Mouse (Mus musculus) heart, embryonic 10.5 days (tissue): ENCODE results near the gene Ppp1r9b. TPM values are rescaled to one million over a fixed set of nuclear protein-coding genes. Genes with fewer than 3 reads are reported as not detected.

Experiments used
- DNase-seq: peaks from one replicate; pipeline ENCODE4 v3.0.0-alpha.2; 2017; ENCODE audit warnings: low spot score
- H3K27ac ChIP-seq: fragments of 300-500 bp; sonication (generic); 2 replicates; pipeline ENCODE4 v1.5.1; 2016; ENCODE audit warnings: mild to moderate bottlenecking
- H3K27me3 ChIP-seq: fragments of 300-500 bp; sonication (generic); 2 replicates; pipeline ENCODE4 v1.6.1; 2016; ENCODE audit warnings: mild to moderate bottlenecking; ENCODE audit not compliant: poor library complexity, insufficient read depth, severe bottlenecking
- H3K36me3 ChIP-seq: fragments of 300-500 bp; sonication (generic); 2 replicates; pipeline ENCODE4 v1.6.1; 2016; ENCODE audit warnings: mild to moderate bottlenecking, moderate library complexity
- H3K4me1 ChIP-seq: fragments of 300-500 bp; sonication (generic); 2 replicates; pipeline ENCODE4 v1.6.1; 2016; ENCODE audit warnings: mild to moderate bottlenecking
- H3K4me3 ChIP-seq: fragments of 300-500 bp; sonication (generic); 2 replicates; pipeline ENCODE4 v1.5.1; 2016; ENCODE audit warnings: mild to moderate bottlenecking, moderate library complexity
- H3K9me3 ChIP-seq: fragments of 300-500 bp; sonication (generic); 2 replicates; pipeline ENCODE4 v1.6.1; 2016; ENCODE audit warnings: mild to moderate bottlenecking, moderate library complexity
- WGBS: fragments of 180-500 bp; shearing (Covaris S2); methylation state at CpG from one replicate; pipeline ENCODE4 v1.1.7; 2016; 5-methylcytosine and 5-hydroxymethylcytosine counted together
- polyA plus RNA-seq: library from polyadenylated mRNA; unstranded; fragments of >200 nt; fragmentation: Nextera tagmentation; extraction: Ambion mirVana; gene quantifications from 2 replicates; pipeline ENCODE4 v1.2.1, GENCODE M21; 2016

The Ppp1r9b gene
- 8.5 and 12.5 TPM in 2 replicates for polyA plus RNA-seq

GRCm38 (mm10) chr11:94990749-94991577 lies at the start of gene Ppp1r9b:
TSS of gene Ppp1r9b (plus strand) at chr11:94991035.
- peak; percentile 96 for DNase-seq
- Histone ChIP-seq H3K4me1 (peaks cover 90% of the 10 kb centered on the region), H3K9me3 (no peaks in the 10 kb centered on the region), H3K36me3 (peaks cover 14% of the 10 kb centered on the region), H3K27me3 (no peaks in the 10 kb centered on the region), H3K4me3 (peak within 1 kb of the TSS; percentile 94), H3K27ac (peak within 1 kb of the TSS; percentile 96)
- WGBS = under 1% methylated on average over 67 of the region's 69 CpGs

DNA sequence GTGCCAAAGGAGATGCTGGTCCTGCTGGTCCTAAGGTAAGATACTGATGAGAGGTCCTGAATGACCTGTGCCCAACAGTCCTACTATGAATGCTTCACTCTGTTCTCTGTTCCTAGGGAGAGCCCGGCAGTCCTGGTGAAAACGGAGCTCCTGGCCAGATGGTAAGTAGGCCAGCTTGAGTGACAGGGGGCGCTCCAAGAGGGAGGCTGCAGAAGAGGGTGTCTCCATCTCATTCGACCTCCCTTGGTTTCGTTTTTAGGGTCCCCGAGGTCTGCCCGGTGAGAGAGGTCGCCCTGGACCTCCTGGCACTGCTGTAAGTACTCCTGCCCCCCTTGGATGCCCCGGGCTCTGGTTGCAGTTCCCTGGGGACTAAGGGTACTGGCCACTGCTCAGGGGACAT lies 49.7 kb upstream of the Ppp1r9b start:
- Histone ChIP-seq H3K4me3 (no peak overlapping the region), H3K27me3 (peaks cover 92% of the 10 kb centered on the region), H3K4me1 (peaks cover 21% of the 10 kb centered on the region), H3K9me3 (no peaks in the 10 kb centered on the region), H3K36me3 (peaks cover 26% of the 10 kb centered on the region), H3K27ac (no peak overlapping the region)
- no peak for DNase-seq
- WGBS = 32% methylated on average over 9 of the region's 9 CpGs

- peaks cover 92% of the 10 kb centered on the region for H3K27me3 ChIP-seq
- DNase-seq = no peak
- peaks cover 30% of the 10 kb centered on the region for H3K36me3 ChIP-seq
- no peak overlapping the region for H3K4me3 ChIP-seq
- no peak overlapping the region for H3K27ac ChIP-seq
- no peaks in the 10 kb centered on the region for H3K9me3 ChIP-seq
- H3K4me1 ChIP-seq = peaks cover 14% of the 10 kb centered on the region
- 75% methylated on average over 8 of the region's 8 CpGs for WGBS
These were observed 49.1 kb upstream of the Ppp1r9b start for GRCm38 (mm10) chr11:94941776-94942175.

GRCm38 (mm10) chr11:94942282-94943023 lies 48.4 kb upstream of the Ppp1r9b start:
- no peak overlapping the region for H3K4me3 ChIP-seq
- peaks cover 99% of the 10 kb centered on the region for H3K27me3 ChIP-seq
- H3K27ac ChIP-seq = no peak overlapping the region
- H3K36me3 ChIP-seq = peaks cover 36% of the 10 kb centered on the region
- no peaks in the 10 kb centered on the region for H3K9me3 ChIP-seq
- DNase-seq = no peak
- H3K4me1 ChIP-seq = peaks cover 10% of the 10 kb centered on the region
- WGBS = 46% methylated on average over 13 of the region's 13 CpGs

DNA sequence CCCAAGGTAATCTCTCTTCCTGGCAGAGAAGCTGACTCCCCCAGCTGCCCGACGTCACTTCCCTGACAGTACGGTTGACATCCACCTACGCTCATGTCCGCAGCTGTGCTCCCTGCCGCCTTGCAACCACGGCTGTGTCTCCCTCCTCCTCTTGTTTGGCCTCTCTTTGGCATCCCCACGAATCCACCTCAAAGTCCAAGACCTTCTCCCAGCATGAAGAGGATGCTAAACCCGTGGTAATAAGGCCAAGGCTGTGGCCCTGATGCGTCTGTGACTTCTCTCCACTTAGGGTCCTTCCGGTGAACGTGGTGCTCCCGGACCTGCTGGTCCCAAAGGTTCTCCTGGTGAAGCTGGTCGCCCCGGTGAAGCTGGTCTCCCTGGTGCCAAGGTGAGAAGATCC lies 47.8 kb upstream of the Ppp1r9b start:
- Histone ChIP-seq H3K36me3 (peaks cover 42% of the 10 kb centered on the region), H3K4me3 (no peak overlapping the region), H3K27me3 (peaks cover 99% of the 10 kb centered on the region), H3K4me1 (peaks cover 4% of the 10 kb centered on the region; the same call in 1 of the 2 replicates), H3K9me3 (no peaks in the 10 kb centered on the region), H3K27ac (no peak overlapping the region)
- no peak for DNase-seq
- WGBS = 73% methylated on average over 15 of the region's 15 CpGs

DNA sequence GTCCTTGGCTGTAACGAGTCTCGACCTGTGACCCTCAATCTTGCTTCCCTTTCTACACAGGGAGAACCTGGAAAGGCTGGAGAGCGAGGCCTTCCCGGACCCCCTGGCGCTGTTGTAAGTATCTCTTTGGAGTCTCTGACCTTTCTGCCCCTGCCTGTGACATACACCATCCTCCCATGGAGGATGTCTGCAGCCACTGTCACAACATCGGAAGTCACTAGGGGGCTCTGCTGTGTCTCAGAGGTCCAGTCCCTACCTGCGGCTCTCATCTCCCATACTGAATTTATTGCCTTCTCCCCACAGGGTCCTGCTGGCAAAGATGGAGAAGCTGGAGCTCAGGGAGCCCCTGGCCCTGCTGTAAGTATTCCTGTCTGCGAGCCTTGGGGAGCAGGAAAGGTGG lies 46.5 kb upstream of the Ppp1r9b start:
- 25% methylated on average over 8 of the region's 8 CpGs for WGBS
- H3K27me3 ChIP-seq = peaks cover 92% of the 10 kb centered on the region
- no peak overlapping the region for H3K27ac ChIP-seq

GRCm38 (mm10) chr11:94945236-94945635 lies 45.6 kb upstream of the Ppp1r9b start:
- no peak for DNase-seq
- Histone ChIP-seq H3K4me3 (no peak overlapping the region), H3K36me3 (peaks cover 63% of the 10 kb centered on the region), H3K27me3 (peaks cover 87% of the 10 kb centered on the region), H3K27ac (no peak overlapping the region), H3K4me1 (peaks cover 6% of the 10 kb centered on the region), H3K9me3 (no peaks in the 10 kb centered on the region)
- 80% methylated on average over 12 of the region's 12 CpGs for WGBS

More for the DNA sequence above, 46.5 kb upstream of the Ppp1r9b start:
- Histone ChIP-seq H3K9me3 (no peaks in the 10 kb centered on the region), H3K4me3 (no peak overlapping the region), H3K4me1 (peaks cover 6% of the 10 kb centered on the region), H3K36me3 (peaks cover 54% of the 10 kb centered on the region)
- DNase-seq = no peak

DNA sequence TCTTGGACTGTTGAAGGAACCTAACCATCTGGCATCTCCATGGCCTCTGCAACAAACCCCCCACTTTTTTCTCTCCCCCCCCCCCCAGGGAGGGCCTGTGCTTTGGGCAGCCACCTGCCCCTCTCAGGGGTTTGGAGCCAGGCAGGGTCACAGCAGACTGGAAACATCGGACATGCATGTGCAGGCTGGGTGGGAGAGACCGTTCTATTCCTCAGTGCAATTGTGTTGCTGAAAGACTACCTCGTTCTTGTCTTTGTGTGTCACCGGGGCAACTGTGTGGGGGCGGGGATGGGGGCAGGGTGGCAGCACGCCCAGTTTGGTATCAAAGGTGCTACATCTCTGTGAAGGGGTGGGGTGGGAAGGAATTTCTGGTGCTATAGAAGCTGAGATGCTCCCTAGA lies 38.7 kb upstream of the Ppp1r9b start:
- 17% methylated on average over 6 of the region's 6 CpGs for WGBS

DNA sequence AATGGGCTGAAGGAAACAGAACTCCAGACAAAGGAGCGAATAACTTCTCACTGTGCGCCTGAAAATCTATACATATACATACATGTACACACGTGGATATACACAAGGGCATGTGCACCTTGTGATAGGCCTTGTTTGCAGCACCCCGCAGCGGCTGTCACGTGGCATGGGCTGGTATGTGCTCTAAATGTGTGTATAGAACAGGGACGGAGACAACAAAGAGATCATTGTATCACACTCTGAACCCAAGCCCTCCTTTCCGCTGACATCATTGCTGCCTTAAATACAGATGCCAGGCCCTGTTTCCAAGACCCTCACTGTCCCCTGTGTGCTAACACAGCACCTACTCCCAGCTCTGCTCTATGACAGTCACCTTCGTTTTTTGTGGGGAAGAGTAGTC lies 35.7 kb upstream of the Ppp1r9b start:
- no peak overlapping the region for H3K27ac ChIP-seq
- DNase-seq = no peak

More for the DNA sequence above, 38.7 kb upstream of the Ppp1r9b start:
- H3K27ac ChIP-seq = no peak overlapping the region
- DNase-seq = no peak
- H3K36me3 ChIP-seq = peaks cover 42% of the 10 kb centered on the region
- H3K9me3 ChIP-seq = no peaks in the 10 kb centered on the region
- peaks cover 50% of the 10 kb centered on the region for H3K27me3 ChIP-seq
- peaks cover 11% of the 10 kb centered on the region for H3K4me1 ChIP-seq
- no peak overlapping the region for H3K4me3 ChIP-seq

GRCm38 (mm10) chr11:94957693-94958064 lies 33.2 kb upstream of the Ppp1r9b start:
- H3K36me3 ChIP-seq = no peaks in the 10 kb centered on the region
- H3K27ac ChIP-seq = peak overlapping the region; percentile 25; the same call in 1 of the 2 replicates
- H3K9me3 ChIP-seq = no peaks in the 10 kb centered on the region
- no peak overlapping the region for H3K4me3 ChIP-seq
- peaks cover 22% of the 10 kb centered on the region for H3K27me3 ChIP-seq
- H3K4me1 ChIP-seq = peaks cover 11% of the 10 kb centered on the region
- 80% methylated on average over 9 of the region's 9 CpGs for WGBS
- DNase-seq = no peak

More for the DNA sequence above, 35.7 kb upstream of the Ppp1r9b start:
- Histone ChIP-seq H3K27me3 (peaks cover 32% of the 10 kb centered on the region), H3K4me1 (peaks cover 13% of the 10 kb centered on the region; the same call in 1 of the 2 replicates), H3K4me3 (no peak overlapping the region), H3K36me3 (peaks cover 13% of the 10 kb centered on the region), H3K9me3 (no peaks in the 10 kb centered on the region)
- WGBS = 72% methylated on average over 9 of the region's 9 CpGs

GRCm38 (mm10) chr11:94958065-94958858 lies 32.6 kb upstream of the Ppp1r9b start:
- 17% methylated on average over 8 of the region's 8 CpGs for WGBS
- no peaks in the 10 kb centered on the region for H3K36me3 ChIP-seq
- H3K4me3 ChIP-seq = no peak overlapping the region
- H3K4me1 ChIP-seq = peaks cover 17% of the 10 kb centered on the region
- no peaks in the 10 kb centered on the region for H3K9me3 ChIP-seq
- peak overlapping the region; percentile 25; the same call in 1 of the 2 replicates for H3K27ac ChIP-seq
- DNase-seq = no peak
- H3K27me3 ChIP-seq = peaks cover 23% of the 10 kb centered on the region

GRCm38 (mm10) chr11:94962534-94963101 lies 28.2 kb upstream of the Ppp1r9b start:
- Histone ChIP-seq H3K36me3 (no peaks in the 10 kb centered on the region; the same call in 1 of the 2 replicates), H3K27me3 (peaks cover 6% of the 10 kb centered on the region; the same call in 1 of the 2 replicates), H3K9me3 (no peaks in the 10 kb centered on the region), H3K4me3 (no peak overlapping the region), H3K4me1 (peaks cover 17% of the 10 kb centered on the region), H3K27ac (no peak overlapping the region)
- WGBS = 70% methylated on average over 5 of the region's 5 CpGs
- DNase-seq = peak; percentile 73
